ENCODE assay signal across 27 mouse cellular contexts in the genomic region with DNA sequence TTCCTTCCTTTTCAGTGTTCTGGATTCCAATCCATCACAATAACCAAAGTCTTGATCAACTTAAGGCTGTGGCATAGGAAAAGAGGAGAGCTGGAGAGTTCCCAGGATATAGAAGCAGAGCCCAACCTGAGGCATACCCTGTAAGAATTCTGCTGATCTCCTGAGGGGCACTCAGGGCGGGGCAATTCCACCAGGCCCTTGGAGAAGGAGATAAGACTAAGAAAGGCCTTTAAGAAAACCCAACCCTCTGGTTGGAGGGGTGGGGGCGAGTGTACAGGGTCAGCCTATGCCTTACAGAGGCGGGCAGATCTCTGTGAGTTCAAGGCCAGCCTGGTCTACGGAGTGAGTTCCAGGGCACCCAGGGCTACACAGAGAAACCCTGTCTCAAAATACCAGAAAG. TPM values are rescaled to one million over a fixed set of nuclear protein-coding genes. Genes with fewer than 3 reads are reported as not detected.
DNase-seq lines count a peak whose midpoint lies in the region; ATAC-seq lines count a peak whose summit lies in the region.
"Had no signal": no experiment of that assay in that cellular context is flagged by ENCODE, and none has a peak within 500 bp of the region (broad histone marks: within the 10 kb centered on the region; RNA-seq: fewer than 3 reads in every experiment).

No protein-coding gene starts in this region.

- no peak overlapping the region for H3K4me3 ChIP-seq in heart, embryonic 10.5 days
- H3K4me3 ChIP-seq in intestine, embryonic 16.5 days (ENCODE audit: low read length): no peak overlapping the region
- H3K4me3 ChIP-seq in intestine, embryonic 15.5 days (replicated peaks): no peak overlapping the region
- no peak overlapping the region for H3K4me3 ChIP-seq in liver, embryonic 16.5 days (ENCODE audit: low read depth, low read length)
- H3K4me3 ChIP-seq: embryonic facial prominence, embryonic 15.5 days; kidney, embryonic 15.5 days; left cerebral cortex, adult 2 months; limb, embryonic 15.5 days; midbrain, embryonic 15.5 days; neural tube, embryonic 12.5 days had no signal

- H3K9me3 ChIP-seq in heart, embryonic 10.5 days: no peaks in the 10 kb centered on the region
- H3K9me3 ChIP-seq in intestine, embryonic 16.5 days (ENCODE audit: control insufficient read depth, low read length): peaks cover 3% of the 10 kb centered on the region; the same call in 1 of the 2 replicates
- H3K9me3 ChIP-seq in intestine, embryonic 15.5 days: no peaks in the 10 kb centered on the region
- H3K9me3 ChIP-seq in liver, embryonic 16.5 days (replicated peaks; ENCODE audit: control insufficient read depth, low read length): no peaks in the 10 kb centered on the region
- H3K9me3 ChIP-seq: embryonic facial prominence, embryonic 15.5 days; kidney, embryonic 15.5 days; limb, embryonic 15.5 days; midbrain, embryonic 15.5 days; neural tube, embryonic 12.5 days had no signal

- H3K27ac ChIP-seq in heart, embryonic 10.5 days: peak overlapping the region; percentile 74
- peak overlapping the region; percentile 56 for H3K27ac ChIP-seq in intestine, embryonic 16.5 days (ENCODE audit: low read length)
- H3K27ac ChIP-seq in intestine, embryonic 15.5 days: no peak overlapping the region
- no peak overlapping the region for H3K27ac ChIP-seq in liver, embryonic 16.5 days (ENCODE audit: low read length)
- H3K27ac ChIP-seq: embryonic facial prominence, embryonic 15.5 days; hindbrain, embryonic 14.5 days; left cerebral cortex, adult 2 months; limb, embryonic 15.5 days; midbrain, embryonic 15.5 days; neural tube, embryonic 12.5 days had no signal

- no peak for DNase-seq in heart, embryonic 10.5 days (ENCODE audit: low spot score)
- no peak for DNase-seq in heart, postnatal 10 days
- DNase-seq in c-Kit-positive CD71-positive TER-119-positive erythroid progenitor cells, embryonic 14.5 days (ENCODE audit: low spot score): peak; percentile 16
- no peak for DNase-seq in urinary bladder, postnatal 4 days (ENCODE audit: low spot score in 2 of 2)
- DNase-seq in right cerebral cortex, postnatal 36 days (ENCODE audit: low spot score in 2 of 2): no peak
- DNase-seq: adrenal gland, postnatal 36 days; cerebellum, adult 11 months; cerebellum, adult 9-11 months; heart, postnatal 4 days; kidney, postnatal 4 days; left cerebral cortex, postnatal 4 days; lung, postnatal 4 days; retina, postnatal 1 day; right cerebral cortex, postnatal 4 days; thymus, adult 2 months had no signal

- 59% methylated on average over 3 of the region's 4 CpGs for WGBS in heart, embryonic 10.5 days
- 60% methylated on average over 4 of the region's 4 CpGs for WGBS in intestine, embryonic 16.5 days
- 65% methylated on average over 4 of the region's 4 CpGs for WGBS in intestine, embryonic 15.5 days
- 40% methylated on average over 4 of the region's 4 CpGs for WGBS in liver, embryonic 16.5 days (ENCODE audit: insufficient replicate concordance)

- H3K36me3 ChIP-seq in heart, embryonic 10.5 days: no peaks in the 10 kb centered on the region
- no peaks in the 10 kb centered on the region for H3K36me3 ChIP-seq in intestine, embryonic 16.5 days (ENCODE audit: control insufficient read depth, insufficient read depth, low read length)
- H3K36me3 ChIP-seq in intestine, embryonic 15.5 days: no peaks in the 10 kb centered on the region
- no peaks in the 10 kb centered on the region for H3K36me3 ChIP-seq in liver, embryonic 16.5 days (ENCODE audit: control insufficient read depth, insufficient read depth)
- H3K36me3 ChIP-seq: embryonic facial prominence, embryonic 15.5 days; kidney, embryonic 15.5 days; limb, embryonic 15.5 days; midbrain, embryonic 15.5 days; neural tube, embryonic 12.5 days had no signal

- H3K27me3 ChIP-seq in heart, embryonic 10.5 days (ENCODE audit: insufficient read depth, poor library complexity, severe bottlenecking): no peaks in the 10 kb centered on the region
- H3K27me3 ChIP-seq in intestine, embryonic 16.5 days (replicated peaks; ENCODE audit: control insufficient read depth, insufficient read depth, low read length): no peaks in the 10 kb centered on the region
- H3K27me3 ChIP-seq in intestine, embryonic 15.5 days (replicated peaks): no peaks in the 10 kb centered on the region
- H3K27me3 ChIP-seq in liver, embryonic 16.5 days (ENCODE audit: control insufficient read depth, insufficient read depth, low read depth, low read length): no peaks in the 10 kb centered on the region
- H3K27me3 ChIP-seq: embryonic facial prominence, embryonic 15.5 days; kidney, embryonic 15.5 days; limb, embryonic 15.5 days; midbrain, embryonic 15.5 days; neural tube, embryonic 12.5 days had no signal

- H3K9ac ChIP-seq in intestine, embryonic 16.5 days (ENCODE audit: low read depth, low read length): no peak overlapping the region
- H3K9ac ChIP-seq in intestine, embryonic 15.5 days: no peak overlapping the region
- no peak overlapping the region for H3K9ac ChIP-seq in liver, embryonic 16.5 days (ENCODE audit: low read depth, low read length)
- H3K9ac ChIP-seq: embryonic facial prominence, embryonic 15.5 days; hindbrain, embryonic 14.5 days; kidney, embryonic 15.5 days; limb, embryonic 15.5 days; midbrain, embryonic 15.5 days; neural tube, embryonic 12.5 days had no signal

- ATAC-seq in intestine, embryonic 16.5 days: no peak
- no peak for ATAC-seq in intestine, embryonic 15.5 days
- ATAC-seq in liver, embryonic 16.5 days (ENCODE audit: low read depth): peak; percentile 56
- ATAC-seq: forebrain, embryonic 14.5 days; inflammation-experienced regulatory T-cells, adult 6 months; midbrain, embryonic 15.5 days had no signal

- peaks cover 58% of the 10 kb centered on the region for H3K4me1 ChIP-seq in heart, embryonic 10.5 days
- H3K4me1 ChIP-seq in intestine, embryonic 16.5 days (ENCODE audit: control insufficient read depth, insufficient read depth, low read length): peaks cover 15% of the 10 kb centered on the region
- peaks cover 16% of the 10 kb centered on the region for H3K4me1 ChIP-seq in intestine, embryonic 15.5 days (replicated peaks)
- H3K4me1 ChIP-seq in liver, embryonic 16.5 days (ENCODE audit: control insufficient read depth, low read depth, low read length): peaks cover 33% of the 10 kb centered on the region
- H3K4me1 ChIP-seq: midbrain, embryonic 15.5 days; neural tube, embryonic 12.5 days had no signal

- H3K4me2 ChIP-seq in intestine, embryonic 16.5 days (ENCODE audit: low read depth, low read length): no peak overlapping the region
- no peak overlapping the region for H3K4me2 ChIP-seq in intestine, embryonic 15.5 days (replicated peaks)
- H3K4me2 ChIP-seq in liver, embryonic 16.5 days (ENCODE audit: low read depth, low read length): no peak overlapping the region
- H3K4me2 ChIP-seq: embryonic facial prominence, embryonic 15.5 days; hindbrain, embryonic 14.5 days; kidney, embryonic 15.5 days; limb, embryonic 15.5 days; midbrain, embryonic 15.5 days; neural tube, embryonic 12.5 days had no signal

- intact Hi-C loops in heart, postnatal 10 days (cut with DNase I): no loop called here

RNA-seq across cellular contexts. Expression of gene Add3, which starts 13.7 kb away (rescaled TPM):
- 128 and 173 TPM in 2 replicates for polyA plus RNA-seq in heart, embryonic 10.5 days (2016; fragmentation: Nextera tagmentation; extraction: Ambion mirVana)
- total RNA-seq in heart, postnatal 10 days (2021): 10 to 100 TPM; 79.2 to 83.7 TPM
- 120 and 121 TPM in 2 replicates for polyA plus RNA-seq in intestine, embryonic 16.5 days (2015; fragmentation: Nextera tagmentation; extraction: Ambion mirVana)
- polyA plus RNA-seq in intestine, embryonic 15.5 days (2015; fragmentation: Nextera tagmentation; extraction: Ambion mirVana): 119 and 133 TPM in 2 replicates
- polyA plus RNA-seq in liver, embryonic 16.5 days (2015; fragmentation: Nextera tagmentation; extraction: Ambion mirVana): 26.2 and 28.4 TPM in 2 replicates

Comparison
In these comparisons a context has a peak if more than half of its experiments do, and no peak if none do; other contexts are left out.
1. H3K27ac ChIP-seq: peak in heart, embryonic 10.5 days (single experiment) and intestine, embryonic 16.5 days (single experiment); none in intestine, embryonic 15.5 days (single experiment) and liver, embryonic 16.5 days (single experiment).